Mouse (Mus musculus) ovary, postnatal 36 days (tissue): Measurements from ENCODE around the gene Xpnpep1.
A peak's percentile ranks its signal among the peaks of the same experiment; 100 is the strongest.

Experiments
- DNase-seq: peaks from one replicate; pipeline ENCODE4 v3.0.0; 2022; ENCODE audit warnings: low spot score, mixed read lengths

Gene Xpnpep1

GRCm38 (mm10) chr19:53031957-53032371 lies 8.1 kb downstream of the Xpnpep1 start:
- DNase-seq = no peak

DNA sequence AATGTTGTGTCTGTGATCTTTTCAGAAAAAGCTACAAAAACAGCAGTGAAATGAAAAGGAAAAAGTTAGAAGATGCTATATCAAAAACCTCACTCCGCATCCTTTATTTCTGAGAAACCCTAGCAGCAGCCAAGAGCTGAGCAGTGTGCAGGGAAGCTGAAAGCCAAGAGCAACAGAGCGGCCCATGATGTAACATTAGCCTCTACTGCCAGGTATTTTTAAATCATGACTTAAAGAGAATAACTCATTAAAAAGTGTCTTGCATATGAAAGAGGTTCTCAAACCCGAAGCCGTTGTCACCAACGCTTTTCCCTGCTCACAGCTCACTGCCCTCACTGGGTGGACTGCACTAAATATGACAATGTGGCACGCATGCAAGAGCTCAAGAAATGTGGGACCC lies 9.7 kb downstream of the Xpnpep1 start:
- DNase-seq = no peak

GRCm38 (mm10) chr19:53029686-53030085 lies 10.3 kb downstream of the Xpnpep1 start:
- DNase-seq = no peak

GRCm38 (mm10) chr19:53029045-53029444 lies 11.0 kb downstream of the Xpnpep1 start:
- DNase-seq = no peak

DNA sequence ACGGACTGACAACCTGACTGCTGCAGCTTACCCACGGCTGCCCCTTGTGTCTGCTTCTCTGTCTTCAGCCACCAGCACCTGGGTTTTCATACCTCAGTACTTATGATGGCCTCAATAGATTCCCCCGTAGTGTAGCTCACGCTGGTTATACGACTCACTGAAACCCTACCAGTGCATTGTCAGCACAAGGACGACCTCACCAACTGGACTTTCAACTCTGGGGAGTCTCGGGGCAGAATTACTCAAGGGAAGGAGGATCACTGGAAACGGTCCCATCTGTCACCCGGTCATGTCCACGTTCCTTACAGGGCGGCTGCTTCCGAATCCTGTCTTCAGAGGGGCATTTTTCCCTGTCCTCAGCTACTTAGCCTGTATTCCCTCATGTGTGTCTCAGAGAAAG lies 11.8 kb downstream of the Xpnpep1 start:
- no peak for DNase-seq

- DNase-seq = no peak
Observed at GRCm38 (mm10) chr19:53023189-53023588, 16.8 kb downstream of the Xpnpep1 start.

- DNase-seq = no peak
Observed at GRCm38 (mm10) chr19:53022037-53022614, 17.9 kb downstream of the Xpnpep1 start.

- no peak for DNase-seq
Observed at GRCm38 (mm10) chr19:53021537-53021936, 18.5 kb downstream of the Xpnpep1 start.

GRCm38 (mm10) chr19:53019716-53020463 lies 20.1 kb downstream of the Xpnpep1 start:
- peak; percentile 49 for DNase-seq

GRCm38 (mm10) chr19:53017954-53018353 lies 22.1 kb downstream of the Xpnpep1 start:
- DNase-seq = no peak

GRCm38 (mm10) chr19:53017248-53017647 lies 22.8 kb downstream of the Xpnpep1 start:
- no peak for DNase-seq

- no peak for DNase-seq
Observed at GRCm38 (mm10) chr19:53014910-53015710, 24.9 kb downstream of the Xpnpep1 start.

GRCm38 (mm10) chr19:53013744-53014143 lies 26.3 kb downstream of the Xpnpep1 start:
- no peak for DNase-seq

DNA sequence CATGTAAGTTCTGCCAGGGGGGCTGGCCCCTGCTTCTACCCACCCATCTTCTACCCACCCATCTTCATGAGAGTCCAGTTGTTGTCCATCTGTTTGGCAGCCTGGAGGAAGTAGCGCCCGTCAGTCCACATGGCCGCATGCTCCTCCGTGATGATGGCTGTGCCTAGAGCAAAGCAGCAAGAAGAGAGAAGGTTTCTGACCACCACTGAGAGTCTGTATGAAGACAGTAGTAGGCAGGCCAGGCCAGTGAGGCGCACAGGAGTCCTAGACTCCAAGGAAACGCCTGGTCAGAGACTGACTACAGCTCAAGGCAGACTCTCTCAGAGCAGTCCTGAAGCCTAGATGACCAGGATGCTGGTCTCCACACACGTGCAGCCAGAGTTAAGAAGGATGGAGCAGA lies 26.7 kb downstream of the Xpnpep1 start:
- no peak for DNase-seq

- no peak for DNase-seq
Observed at GRCm38 (mm10) chr19:53010941-53011340, 29.1 kb downstream of the Xpnpep1 start.

- no peak for DNase-seq
Observed at GRCm38 (mm10) chr19:53008921-53009320, 31.1 kb downstream of the Xpnpep1 start.

- peak; percentile 65 for DNase-seq
Observed at GRCm38 (mm10) chr19:53008020-53008705, 31.9 kb downstream of the Xpnpep1 start.

DNA sequence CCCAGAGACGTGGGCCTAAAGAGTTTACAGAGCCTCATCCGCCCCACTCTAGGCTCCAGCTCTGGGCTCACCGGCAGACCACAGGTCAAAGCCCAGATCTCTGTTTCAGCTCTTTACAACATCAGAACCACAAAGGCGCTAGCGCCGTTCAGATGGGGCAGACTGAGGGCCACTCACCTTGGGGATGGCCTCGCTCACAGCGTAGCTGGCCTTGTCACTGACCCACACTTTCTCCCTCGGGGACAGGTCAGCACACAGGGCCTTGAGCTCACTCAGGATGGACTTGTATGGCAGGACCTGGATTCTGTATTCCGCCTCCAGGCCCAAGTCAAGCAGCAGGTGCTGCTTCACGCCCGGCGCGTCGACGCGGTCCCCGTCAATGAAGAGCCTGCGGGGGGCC lies 34.0 kb downstream of the Xpnpep1 start:
- DNase-seq = no peak

GRCm38 (mm10) chr19:53003554-53004365 lies 36.3 kb downstream of the Xpnpep1 start:
- no peak for DNase-seq

DNA sequence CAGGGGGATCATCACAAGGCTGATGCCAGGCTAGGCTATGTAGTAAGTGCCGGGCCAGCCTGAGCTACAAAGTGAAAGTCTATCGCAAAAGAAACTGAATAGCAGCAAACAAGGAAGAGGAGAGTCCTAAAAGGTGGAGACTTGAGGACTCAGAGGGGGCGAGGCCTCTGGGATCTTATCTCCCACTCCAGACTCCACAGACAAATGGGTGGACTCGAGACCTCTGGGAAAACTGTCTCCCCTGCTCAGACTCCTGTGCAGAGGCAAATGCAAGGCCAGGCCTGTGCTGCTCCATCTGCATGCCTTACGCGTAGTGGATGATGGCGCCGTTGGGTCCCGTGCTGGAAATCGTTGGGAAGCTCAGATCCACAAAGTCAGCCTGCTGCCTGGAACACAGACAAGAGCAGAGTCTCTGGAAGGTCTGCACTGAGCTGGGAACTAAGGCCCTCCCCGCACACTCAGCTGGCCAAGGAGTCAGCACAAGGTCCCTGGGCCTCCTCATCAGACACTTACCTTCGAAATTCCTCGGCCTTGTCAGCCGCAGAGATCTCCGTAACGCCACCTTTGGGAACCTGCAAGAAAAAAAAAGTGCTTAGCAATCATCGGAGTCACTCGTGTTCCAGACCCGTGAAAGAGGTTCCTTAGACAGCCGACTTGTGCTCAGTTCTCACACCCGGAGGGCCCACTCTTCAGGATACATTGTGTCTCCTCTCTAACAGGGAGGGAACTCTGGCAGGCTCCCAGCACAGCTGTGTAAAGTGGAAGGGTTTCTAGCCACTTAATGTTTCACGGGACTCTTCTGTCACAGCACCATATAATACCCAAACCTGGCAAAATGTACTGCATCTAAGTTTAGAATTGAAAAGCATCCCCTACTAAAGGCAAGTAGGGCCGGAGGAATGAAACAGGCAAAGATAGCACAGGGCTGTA lies 37.6 kb downstream of the Xpnpep1 start:
- DNase-seq = no peak
